Mouse (Mus musculus): Measurements from ENCODE around the gene Gxylt2. TPM values are rescaled to one million over a fixed set of nuclear protein-coding genes. Genes with fewer than 3 reads are reported as not detected.

The Gxylt2 gene
- polyA plus RNA-seq, 1 experiment from 2014 or later, result 0.88 TPM

DNA sequence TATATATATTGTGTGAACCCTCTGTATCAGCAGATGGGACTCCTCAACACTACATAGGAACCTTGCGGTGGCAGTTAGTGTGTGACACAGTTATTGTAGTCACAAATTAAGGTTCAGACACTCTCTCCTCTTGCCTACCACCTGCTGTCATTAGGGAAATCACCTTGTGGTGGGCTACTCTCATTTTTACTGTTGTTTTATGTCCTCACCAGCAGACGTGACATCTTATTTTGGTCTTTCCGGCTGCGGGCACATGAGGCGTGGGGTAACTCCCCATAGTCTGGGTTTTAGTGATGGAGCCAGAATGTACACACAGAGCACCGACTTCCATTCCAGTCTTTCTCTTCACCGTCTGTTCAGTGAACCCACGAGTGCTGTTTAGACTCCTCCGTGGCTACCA is 102.7 kb downstream of the Gxylt2 start:
- Histone ChIP-seq H3K4me1 (peaks cover 4% of the 10 kb centered on the region; the same call in 1 of the 2 replicates), H3K4me2 (replicated peaks) (no peak overlapping the region), H3K4me3 (no peak overlapping the region), H3K9ac (replicated peaks) (no peak overlapping the region), H3K27ac (replicated peaks) (no peak overlapping the region), H3K36me3 (no peaks in the 10 kb centered on the region), H3K27me3 (no peaks in the 10 kb centered on the region), H3K9me3 (no peaks in the 10 kb centered on the region)
- WGBS, result 89% methylated on average over 9 of the region's 9 CpGs
- no peak for ATAC-seq (replicated peaks)

DNA sequence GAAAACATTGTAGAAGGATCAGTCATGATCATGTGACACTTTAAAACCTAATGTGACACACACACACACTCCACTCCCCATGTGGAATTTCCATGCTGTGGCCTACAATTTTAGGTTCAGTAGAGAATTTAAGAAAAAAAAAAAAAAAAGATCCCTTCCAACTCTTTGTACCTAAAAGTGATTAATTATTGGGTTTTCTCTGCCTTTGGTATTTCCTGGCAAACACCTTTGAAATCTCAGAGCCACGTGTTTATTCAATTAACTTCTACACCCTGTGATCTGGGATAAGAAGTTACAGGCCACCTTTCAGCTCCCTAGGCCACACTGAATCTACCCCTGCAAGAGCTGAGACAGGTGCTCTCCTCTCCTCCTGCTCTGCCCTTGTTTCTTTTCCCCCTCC is 103.2 kb downstream of the Gxylt2 start:
- H3K27ac ChIP-seq (replicated peaks), result no peak overlapping the region
- ATAC-seq (replicated peaks), result no peak
- 79% methylated on average over 1 of the region's 1 CpGs for WGBS
- no peak overlapping the region for H3K4me3 ChIP-seq
- no peaks in the 10 kb centered on the region for H3K9me3 ChIP-seq
- H3K36me3 ChIP-seq, result no peaks in the 10 kb centered on the region
- peaks cover 4% of the 10 kb centered on the region; the same call in 1 of the 2 replicates for H3K4me1 ChIP-seq
- no peak overlapping the region for H3K4me2 ChIP-seq (replicated peaks)
- H3K27me3 ChIP-seq, result no peaks in the 10 kb centered on the region
- no peak overlapping the region for H3K9ac ChIP-seq (replicated peaks)

DNA sequence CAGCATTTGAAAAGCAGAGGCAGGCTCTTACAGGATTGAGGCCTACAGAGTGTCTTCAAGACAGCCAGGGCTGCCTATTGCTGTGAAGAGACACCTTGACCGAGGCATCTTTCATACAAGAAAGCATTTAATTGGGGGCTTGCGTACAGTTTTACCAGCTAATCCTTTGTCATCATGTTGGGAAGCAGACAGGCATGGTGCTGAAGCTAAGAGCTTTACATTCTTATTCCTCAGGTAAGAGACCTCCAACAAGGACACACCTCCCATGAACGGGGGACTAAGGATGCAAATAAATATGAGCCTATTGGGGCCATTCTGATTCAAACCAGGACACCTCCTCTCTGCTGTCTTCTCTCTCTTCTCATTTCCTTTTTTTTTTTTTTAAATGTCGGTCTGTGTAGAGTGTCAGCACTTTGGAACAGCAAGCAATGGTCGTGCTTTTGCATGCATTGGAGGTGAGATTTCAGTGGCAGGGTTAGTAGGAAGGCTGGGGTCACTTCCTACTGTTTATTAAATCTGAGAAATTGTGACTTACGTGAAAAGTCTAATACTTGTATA is 103.8 kb downstream of the Gxylt2 start:
- Histone ChIP-seq H3K4me1 (peaks cover 4% of the 10 kb centered on the region; the same call in 1 of the 2 replicates), H3K4me3 (no peak overlapping the region), H3K9ac (replicated peaks) (no peak overlapping the region), H3K9me3 (no peaks in the 10 kb centered on the region), H3K4me2 (replicated peaks) (no peak overlapping the region), H3K36me3 (no peaks in the 10 kb centered on the region), H3K27me3 (no peaks in the 10 kb centered on the region), H3K27ac (replicated peaks) (no peak overlapping the region)
- ATAC-seq (replicated peaks), result no peak
- WGBS, result 90% methylated on average over 6 of the region's 6 CpGs

DNA sequence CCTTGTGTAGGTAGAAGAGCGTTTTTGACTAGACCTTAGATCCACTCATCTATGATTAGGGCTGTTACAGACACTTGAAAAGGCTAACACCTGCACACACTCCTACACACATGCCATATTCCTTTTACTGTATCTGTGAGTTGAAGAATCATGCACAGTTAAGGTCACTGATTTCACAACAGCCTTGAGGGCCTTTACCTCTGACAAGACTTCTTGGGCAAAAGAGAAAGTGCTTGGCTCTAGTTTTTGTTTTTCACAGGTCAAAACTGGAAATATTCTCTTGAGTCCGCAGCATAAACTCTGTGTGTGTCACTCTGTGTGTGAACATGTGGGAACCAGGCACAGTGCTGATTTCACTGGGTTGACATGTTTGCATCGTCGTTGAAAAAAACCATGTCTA is 105.6 kb downstream of the Gxylt2 start:
- 93% methylated on average over 4 of the region's 4 CpGs for WGBS
- Histone ChIP-seq H3K9me3 (no peaks in the 10 kb centered on the region), H3K4me2 (replicated peaks) (no peak overlapping the region)

DNA sequence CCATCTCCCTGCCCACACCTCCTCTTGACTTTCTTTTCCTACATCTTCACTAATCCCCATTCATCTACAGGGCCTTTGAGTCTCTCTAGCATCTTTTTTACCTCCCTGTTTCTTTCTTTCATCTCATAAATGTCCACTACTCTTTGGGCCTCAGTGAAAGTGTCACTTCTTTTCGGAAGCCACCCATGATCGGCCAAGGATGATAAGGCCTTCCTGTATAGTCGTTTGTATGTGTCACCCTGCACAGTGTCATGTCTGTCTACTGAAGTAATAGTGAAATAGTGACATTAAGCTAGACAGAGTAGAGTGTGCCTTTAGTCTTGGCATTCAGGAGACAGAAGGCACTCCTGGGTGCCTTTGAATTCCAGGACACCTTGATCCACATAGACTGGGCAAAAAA is 107.2 kb downstream of the Gxylt2 start:
- H3K27me3 ChIP-seq, result no peaks in the 10 kb centered on the region
- H3K9me3 ChIP-seq, result no peaks in the 10 kb centered on the region
- no peaks in the 10 kb centered on the region for H3K36me3 ChIP-seq
- H3K4me1 ChIP-seq, result no peaks in the 10 kb centered on the region
- no peak overlapping the region for H3K4me2 ChIP-seq (replicated peaks)
- no peak overlapping the region for H3K27ac ChIP-seq (replicated peaks)
- no peak overlapping the region for H3K4me3 ChIP-seq
- no peak for ATAC-seq (replicated peaks)
- no peak overlapping the region for H3K9ac ChIP-seq (replicated peaks)
- 83% methylated on average over 3 of the region's 3 CpGs for WGBS

More for the DNA sequence above, 105.6 kb downstream of the Gxylt2 start:
- peaks cover 4% of the 10 kb centered on the region; the same call in 1 of the 2 replicates for H3K4me1 ChIP-seq
- no peak for ATAC-seq (replicated peaks)
- no peaks in the 10 kb centered on the region for H3K27me3 ChIP-seq
- no peaks in the 10 kb centered on the region for H3K36me3 ChIP-seq
- no peak overlapping the region for H3K27ac ChIP-seq (replicated peaks)
- H3K9ac ChIP-seq (replicated peaks), result no peak overlapping the region
- H3K4me3 ChIP-seq, result no peak overlapping the region

DNA sequence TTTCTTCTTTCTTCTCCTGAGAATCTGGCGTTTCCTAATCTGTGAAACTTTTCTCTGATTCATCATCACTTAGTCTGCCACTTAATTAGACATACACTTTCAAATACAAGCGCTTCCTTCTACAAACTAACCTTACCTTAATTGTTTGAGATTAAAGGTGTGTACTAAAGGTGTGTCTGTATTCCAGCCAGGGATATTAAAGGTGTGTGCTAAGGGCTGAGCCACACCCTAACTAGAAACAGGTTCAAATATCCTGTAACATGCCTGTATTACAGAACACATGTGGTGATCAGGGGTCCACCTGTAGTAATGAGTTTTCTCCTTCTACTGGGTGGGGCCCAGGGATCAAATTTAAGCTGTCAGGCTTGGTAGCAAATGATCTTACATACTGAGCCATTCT is 116.8 kb downstream of the Gxylt2 start:
- Histone ChIP-seq H3K4me3 (no peak overlapping the region), H3K9ac (replicated peaks) (no peak overlapping the region), H3K9me3 (no peaks in the 10 kb centered on the region), H3K4me1 (no peaks in the 10 kb centered on the region), H3K4me2 (replicated peaks) (no peak overlapping the region), H3K36me3 (no peaks in the 10 kb centered on the region), H3K27ac (replicated peaks) (no peak overlapping the region), H3K27me3 (no peaks in the 10 kb centered on the region)
- no peak for ATAC-seq (replicated peaks)
- 88% methylated on average over 2 of the region's 2 CpGs for WGBS

DNA sequence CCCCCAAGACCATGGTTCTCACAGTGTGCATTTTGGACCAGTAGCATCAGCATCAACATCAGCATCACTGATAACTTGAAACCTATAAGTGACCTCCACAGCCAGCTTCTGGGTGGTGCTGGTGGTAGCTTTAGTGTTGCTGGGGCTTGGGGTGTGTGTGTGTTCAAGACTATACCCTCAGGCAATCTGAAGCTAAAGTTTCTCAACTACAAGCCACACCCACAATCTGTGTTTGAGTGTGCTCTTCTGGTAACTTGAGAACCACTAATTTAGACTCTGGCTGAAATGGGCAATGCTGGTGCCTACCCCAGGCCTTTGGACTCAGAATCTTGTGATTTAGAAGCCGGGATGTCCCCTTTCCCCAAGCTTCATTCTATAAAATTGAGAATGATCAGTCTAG is 118.8 kb downstream of the Gxylt2 start:
- Histone ChIP-seq H3K27ac (replicated peaks) (no peak overlapping the region), H3K4me3 (no peak overlapping the region), H3K9me3 (no peaks in the 10 kb centered on the region), H3K9ac (replicated peaks) (no peak overlapping the region), H3K36me3 (no peaks in the 10 kb centered on the region), H3K4me1 (no peaks in the 10 kb centered on the region), H3K4me2 (replicated peaks) (no peak overlapping the region), H3K27me3 (no peaks in the 10 kb centered on the region)
- no peak for ATAC-seq (replicated peaks)
- WGBS, result 89% methylated on average over 1 of the region's 1 CpGs

DNA sequence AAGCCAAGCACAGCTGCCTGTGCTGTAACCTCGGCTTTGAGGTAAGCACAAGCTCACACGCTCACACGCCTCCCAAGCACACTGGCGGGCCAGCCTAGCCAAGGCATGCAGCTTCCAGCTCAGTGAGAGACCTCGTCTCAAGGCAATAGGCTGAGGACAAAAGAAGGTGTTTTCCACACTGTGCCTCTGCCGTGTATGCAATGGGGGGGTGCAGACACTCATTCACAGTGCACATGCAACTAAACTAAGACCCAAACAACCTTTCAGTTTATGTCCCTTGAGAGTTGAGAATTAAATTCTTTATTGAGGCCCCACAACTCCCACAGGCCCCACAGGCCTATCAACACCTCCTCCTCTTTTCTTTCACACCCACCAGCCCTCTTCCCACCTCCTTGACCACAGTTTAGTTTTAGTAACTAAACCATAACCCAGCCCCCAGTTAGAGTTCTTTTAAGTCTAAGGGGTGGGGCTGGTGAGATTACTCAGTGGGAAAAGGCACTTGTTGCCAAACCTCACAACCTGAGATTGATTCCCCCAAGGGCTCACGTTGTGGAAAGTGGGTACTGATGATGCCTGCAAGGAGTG is 119.9 kb downstream of the Gxylt2 start:
- Histone ChIP-seq H3K27me3 (no peaks in the 10 kb centered on the region), H3K36me3 (no peaks in the 10 kb centered on the region), H3K4me2 (replicated peaks) (no peak overlapping the region), H3K27ac (replicated peaks) (no peak overlapping the region), H3K9ac (replicated peaks) (no peak overlapping the region), H3K4me1 (no peaks in the 10 kb centered on the region), H3K9me3 (no peaks in the 10 kb centered on the region), H3K4me3 (no peak overlapping the region)
- WGBS, result 65% methylated on average over 7 of the region's 7 CpGs
- ATAC-seq (replicated peaks), result no peak

DNA sequence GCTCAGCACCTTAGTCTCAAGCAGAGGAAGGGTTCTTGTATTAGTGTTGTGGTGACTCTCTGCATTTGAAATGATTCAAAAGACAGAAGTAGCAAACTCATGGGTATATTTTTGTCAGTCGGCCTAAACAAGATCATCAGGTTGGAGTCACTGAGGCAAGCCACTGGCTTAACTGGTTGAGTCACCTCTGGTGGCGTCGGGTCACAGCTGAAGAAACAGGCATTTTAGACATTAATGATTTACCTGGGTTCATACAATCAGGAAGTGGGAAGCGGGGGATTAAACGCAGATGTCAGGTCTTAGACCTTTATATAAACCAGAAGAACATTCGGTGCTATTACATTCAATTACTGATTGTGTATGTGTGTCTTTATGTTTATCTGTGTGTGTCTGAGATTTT is 121.5 kb downstream of the Gxylt2 start:
- no peaks in the 10 kb centered on the region for H3K27me3 ChIP-seq
- no peak overlapping the region for H3K4me2 ChIP-seq (replicated peaks)
- no peak overlapping the region for H3K9ac ChIP-seq (replicated peaks)
- H3K4me3 ChIP-seq, result no peak overlapping the region
- 95% methylated on average over 6 of the region's 6 CpGs for WGBS
- no peaks in the 10 kb centered on the region for H3K4me1 ChIP-seq
- H3K9me3 ChIP-seq, result no peaks in the 10 kb centered on the region
- no peak overlapping the region for H3K27ac ChIP-seq (replicated peaks)
- ATAC-seq (replicated peaks), result no peak
- no peaks in the 10 kb centered on the region for H3K36me3 ChIP-seq

DNA sequence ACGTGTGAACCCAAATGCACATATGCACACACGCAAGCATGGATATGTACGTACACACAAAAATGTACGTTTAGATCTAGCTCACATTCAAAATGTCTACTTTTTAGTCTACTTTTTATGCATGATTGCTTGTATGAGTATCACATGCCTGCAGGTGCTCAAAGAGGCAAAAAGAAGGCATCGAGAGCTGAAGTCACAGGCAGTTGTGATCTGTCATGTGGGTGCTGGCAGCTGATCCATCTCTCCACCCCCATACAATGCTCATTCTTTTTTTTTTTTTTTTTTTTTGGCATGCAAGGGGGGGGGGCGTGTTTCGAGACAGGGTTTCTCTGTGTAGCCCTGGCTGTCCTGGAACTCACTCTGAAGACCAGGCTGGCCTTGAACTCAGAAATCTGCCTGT is 124.0 kb downstream of the Gxylt2 start:
- Histone ChIP-seq H3K36me3 (no peaks in the 10 kb centered on the region), H3K9ac (replicated peaks) (no peak overlapping the region), H3K4me1 (no peaks in the 10 kb centered on the region; the same call in 1 of the 2 replicates), H3K27ac (replicated peaks) (no peak overlapping the region), H3K9me3 (no peaks in the 10 kb centered on the region), H3K4me3 (no peak overlapping the region), H3K4me2 (replicated peaks) (no peak overlapping the region), H3K27me3 (no peaks in the 10 kb centered on the region)
- 90% methylated on average over 7 of the region's 7 CpGs for WGBS
- ATAC-seq (replicated peaks), result no peak

DNA sequence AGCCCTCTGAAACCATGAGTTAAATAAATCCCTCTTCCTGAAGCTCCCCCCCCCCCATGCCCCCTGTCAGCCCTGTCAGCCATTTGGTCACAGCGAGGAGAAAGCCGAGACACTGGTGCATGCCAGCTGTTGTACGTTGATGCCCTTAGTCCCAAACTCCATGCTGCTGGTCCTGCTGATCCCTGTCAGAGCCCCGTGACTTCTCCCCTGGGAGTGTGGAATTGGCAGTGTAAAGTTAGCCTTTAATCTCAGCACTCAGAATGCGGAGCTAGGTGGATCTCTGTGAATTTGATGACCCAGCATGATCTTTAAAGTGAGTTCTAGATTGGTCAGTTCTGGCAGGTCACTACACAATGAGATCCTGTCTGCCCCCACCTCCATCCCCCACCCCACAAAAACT is 125.2 kb downstream of the Gxylt2 start:
- no peaks in the 10 kb centered on the region for H3K36me3 ChIP-seq
- H3K9me3 ChIP-seq, result no peaks in the 10 kb centered on the region
- no peak overlapping the region for H3K9ac ChIP-seq (replicated peaks)
- H3K4me2 ChIP-seq (replicated peaks), result no peak overlapping the region
- H3K4me1 ChIP-seq, result peaks cover 4% of the 10 kb centered on the region
- WGBS, result 87% methylated on average over 5 of the region's 5 CpGs
- no peaks in the 10 kb centered on the region for H3K27me3 ChIP-seq
- no peak overlapping the region for H3K27ac ChIP-seq (replicated peaks)
- no peak for ATAC-seq (replicated peaks)
- no peak overlapping the region for H3K4me3 ChIP-seq

DNA sequence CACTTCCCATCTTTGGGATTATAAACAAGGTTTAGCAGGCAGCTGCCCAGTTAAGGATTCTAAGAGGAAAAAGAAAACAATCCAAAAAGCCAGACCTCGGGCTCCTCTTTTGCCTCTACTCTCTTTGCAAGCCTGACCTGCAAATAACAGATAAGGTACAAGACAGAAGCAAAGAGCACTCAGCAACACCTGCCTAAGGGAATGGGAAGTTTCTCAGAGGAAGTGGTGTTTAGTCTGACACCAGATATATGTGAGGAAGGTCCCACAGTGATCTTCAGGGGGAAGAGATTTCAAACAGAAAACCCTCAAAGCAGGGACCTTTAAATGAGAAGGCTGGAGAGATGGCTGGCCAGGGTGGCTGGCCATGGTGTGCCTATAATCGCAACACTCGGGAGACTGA is 126.7 kb downstream of the Gxylt2 start:
- H3K27me3 ChIP-seq, result no peaks in the 10 kb centered on the region
- H3K9me3 ChIP-seq, result no peaks in the 10 kb centered on the region
- no peak for ATAC-seq (replicated peaks)
- H3K27ac ChIP-seq (replicated peaks), result no peak overlapping the region
- H3K4me3 ChIP-seq, result no peak overlapping the region
- 80% methylated on average over 3 of the region's 3 CpGs for WGBS
- peaks cover 10% of the 10 kb centered on the region for H3K36me3 ChIP-seq
- H3K9ac ChIP-seq (replicated peaks), result no peak overlapping the region
- no peak overlapping the region for H3K4me2 ChIP-seq (replicated peaks)
- H3K4me1 ChIP-seq, result peaks cover 17% of the 10 kb centered on the region

DNA sequence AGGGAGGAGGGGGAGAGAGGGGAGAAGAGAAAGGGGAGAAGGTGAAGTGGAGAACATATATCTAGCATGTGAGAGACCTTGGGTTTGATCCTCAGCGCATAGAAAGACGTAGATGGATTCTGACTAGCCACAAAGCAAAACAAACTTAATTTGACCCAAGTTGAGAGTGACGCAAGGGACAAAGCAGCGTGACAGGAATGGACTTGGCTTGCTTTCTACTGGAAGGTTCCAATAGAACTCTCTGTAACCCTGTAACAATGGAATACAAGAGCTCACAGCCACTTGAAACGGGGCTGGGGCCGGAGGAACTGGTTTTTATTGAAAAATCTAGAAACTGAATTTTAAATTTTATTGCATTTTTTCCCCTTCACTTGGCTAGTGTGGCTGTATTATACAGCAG is 127.2 kb downstream of the Gxylt2 start:
- Histone ChIP-seq H3K27me3 (no peaks in the 10 kb centered on the region), H3K9ac (replicated peaks) (no peak overlapping the region), H3K9me3 (no peaks in the 10 kb centered on the region), H3K4me2 (replicated peaks) (no peak overlapping the region), H3K4me3 (no peak overlapping the region), H3K4me1 (peaks cover 17% of the 10 kb centered on the region), H3K36me3 (peaks cover 16% of the 10 kb centered on the region), H3K27ac (replicated peaks) (no peak overlapping the region)
- 78% methylated on average over 6 of the region's 6 CpGs for WGBS
- ATAC-seq (replicated peaks), result no peak
